Mouse (Mus musculus) MEL (cell line): ENCODE results near the gene Zfp324. TPM values are rescaled to one million over a fixed set of nuclear protein-coding genes. Genes with fewer than 3 reads are reported as not detected.

Source experiments
- DNase-seq: peaks from one replicate; pipeline ENCODE4 v3.0.0; 2011; ENCODE audit warnings: low read depth, low spot score
- H3K27ac ChIP-seq: 2 replicates; pipeline ENCODE4 v1.5.1; 2012; ENCODE audit warnings: low read depth, mild to moderate bottlenecking, control low read depth, low read length, moderate library complexity; ENCODE audit not compliant: control insufficient read depth
- H3K27me3 ChIP-seq, 2 experiments: fragments of 150-350 bp in 1 of 2; sonication (generic) in 1 of 2; 2 replicates each; pipeline ENCODE4 v1.6.1; 2012; ENCODE audit warnings: low read length in 2 of 2, mild to moderate bottlenecking in 2 of 2, improper control_type of control experiment in 1 of 2, moderate library complexity in 1 of 2; ENCODE audit not compliant: insufficient read depth in 2 of 2, control insufficient read depth in 1 of 2
- H3K36me3 ChIP-seq, 2 experiments: 2 replicates each; pipeline ENCODE4 v1.6.1; 2012 to 2014; ENCODE audit warnings: low read length in 2 of 2, improper control_type of control experiment in 1 of 2, inconsistent platforms in 1 of 2, mild to moderate bottlenecking in 1 of 2; ENCODE audit not compliant: insufficient read depth in 2 of 2, control insufficient read depth in 1 of 2
- H3K4me1 ChIP-seq, 2 experiments: fragments of 150-350 bp in 1 of 2; sonication (generic) in 1 of 2; 2 replicates each; pipeline ENCODE4 v1.6.1; 2012; ENCODE audit warnings: low read length in 2 of 2, improper control_type of control experiment in 1 of 2, mild to moderate bottlenecking in 1 of 2; ENCODE audit not compliant: insufficient read depth in 2 of 2, control insufficient read depth in 1 of 2
- H3K4me3 ChIP-seq, 2 experiments: fragments of 150-350 bp in 1 of 2; sonication (generic) in 1 of 2; 2 replicates each; pipeline ENCODE4 v1.5.1; 2012; ENCODE audit warnings: low read depth in 2 of 2, low read length in 2 of 2, mild to moderate bottlenecking in 2 of 2, moderate library complexity in 2 of 2, control low read depth in 1 of 2, improper control_type of control experiment in 1 of 2; ENCODE audit not compliant: control insufficient read depth in 1 of 2, insufficient read depth in 1 of 2
- H3K79me2 ChIP-seq: 2 replicates; pipeline ENCODE4 v1.6.1; 2012; ENCODE audit warnings: mild to moderate bottlenecking, low read length, moderate library complexity; ENCODE audit not compliant: control insufficient read depth, poor library complexity, insufficient read depth
- H3K9ac ChIP-seq: 2 replicates; pipeline ENCODE4 v1.6.1; 2012; ENCODE audit warnings: low read depth, mild to moderate bottlenecking, control low read depth, low read length, moderate library complexity; ENCODE audit not compliant: control insufficient read depth, poor library complexity, severe bottlenecking
- H3K9me3 ChIP-seq: fragments of 150-350 bp; sonication (generic); replicated peaks from 2 replicates; pipeline ENCODE4 v1.6.1; 2012; ENCODE audit warnings: mild to moderate bottlenecking, low read length, improper control_type of control experiment, moderate library complexity; ENCODE audit not compliant: insufficient read depth
- CHD1 ChIP-seq: IDR thresholded peaks from 2 replicates; pipeline ENCODE4 v1.6.1; 2012; ENCODE audit warnings: low read depth, mild to moderate bottlenecking, inconsistent platforms, low read length, improper control_type of control experiment
- E2F4 ChIP-seq: IDR thresholded peaks from 2 replicates; pipeline ENCODE4 v1.6.1; 2011; ENCODE audit warnings: low read depth, low read length, improper control_type of control experiment, borderline replicate concordance
- ELF1 ChIP-seq: IDR thresholded peaks from 2 replicates; pipeline ENCODE4 v1.6.1; 2014; ENCODE audit warnings: low read depth, mild to moderate bottlenecking, inconsistent platforms, low read length, improper control_type of control experiment, moderate library complexity
- HCFC1 ChIP-seq: IDR thresholded peaks from 2 replicates; pipeline ENCODE4 v1.6.1; 2012; ENCODE audit warnings: low read depth, mild to moderate bottlenecking, inconsistent platforms, low read length, improper control_type of control experiment, moderate library complexity
- MAZ ChIP-seq: IDR thresholded peaks from 2 replicates; pipeline ENCODE4 v1.6.1; 2012; ENCODE audit warnings: low read depth, mild to moderate bottlenecking, inconsistent platforms, low read length, improper control_type of control experiment
- MEF2A ChIP-seq: IDR thresholded peaks from 2 replicates; pipeline ENCODE4 v1.6.1; 2014; ENCODE audit warnings: low read depth, mild to moderate bottlenecking, inconsistent platforms, low read length, improper control_type of control experiment; ENCODE audit not compliant: poor library complexity, insufficient replicate concordance, severe bottlenecking; ENCODE audit errors: extremely low read depth
- MXI1 ChIP-seq: IDR thresholded peaks from 2 replicates; pipeline ENCODE4 v1.6.1; 2011; ENCODE audit warnings: mild to moderate bottlenecking, low read depth, low read length, improper control_type of control experiment
- MYB ChIP-seq: IDR thresholded peaks from 2 replicates; pipeline ENCODE4 v1.6.1; 2011; ENCODE audit warnings: mild to moderate bottlenecking, low read depth, low read length, improper control_type of control experiment
- NELFE ChIP-seq: IDR thresholded peaks from 2 replicates; pipeline ENCODE4 v1.6.1; 2011; ENCODE audit warnings: low read depth, low read length, improper control_type of control experiment
- NRF1 ChIP-seq: IDR thresholded peaks from 2 replicates; pipeline ENCODE4 v1.6.1; 2014; ENCODE audit warnings: low read depth, mild to moderate bottlenecking, inconsistent platforms, low read length, improper control_type of control experiment, moderate library complexity; ENCODE audit not compliant: poor library complexity, insufficient read depth, severe bottlenecking
- POLR2AphosphoS5 ChIP-seq: IDR thresholded peaks from 2 replicates; pipeline ENCODE4 v1.6.1; 2012; ENCODE audit warnings: low read depth, borderline replicate concordance, mild to moderate bottlenecking, inconsistent platforms, low read length, moderate library complexity, mixed read lengths
- RCOR1 ChIP-seq: IDR thresholded peaks from 2 replicates; pipeline ENCODE4 v1.6.1; 2012; ENCODE audit warnings: low read depth, mild to moderate bottlenecking, inconsistent platforms, low read length, improper control_type of control experiment
- SIN3A ChIP-seq: IDR thresholded peaks from 2 replicates; pipeline ENCODE4 v1.6.1; 2012; ENCODE audit warnings: low read length, improper control_type of control experiment, inconsistent platforms
- TAL1 ChIP-seq: IDR thresholded peaks from 2 replicates; pipeline ENCODE4 v1.6.1; 2012; ENCODE audit warnings: mild to moderate bottlenecking, inconsistent platforms, low read length, moderate library complexity, mixed read lengths
- TBP ChIP-seq: IDR thresholded peaks from 2 replicates; pipeline ENCODE4 v1.8.0; 2011; ENCODE audit warnings: low read depth, low read length, improper control_type of control experiment
- TCF12 ChIP-seq: IDR thresholded peaks from 2 replicates; pipeline ENCODE4 v1.6.1; 2014; ENCODE audit warnings: low read depth, mild to moderate bottlenecking, inconsistent platforms, low read length, improper control_type of control experiment, moderate library complexity
- UBTF ChIP-seq: IDR thresholded peaks from 2 replicates; pipeline ENCODE4 v1.6.1; 2012; ENCODE audit warnings: low read depth, mild to moderate bottlenecking, inconsistent platforms, low read length, improper control_type of control experiment, moderate library complexity, borderline replicate concordance; ENCODE audit not compliant: insufficient read depth
- USF1 ChIP-seq: IDR thresholded peaks from 2 replicates; pipeline ENCODE4 v1.6.1; 2014; ENCODE audit warnings: low read depth, mild to moderate bottlenecking, inconsistent platforms, low read length, improper control_type of control experiment, moderate library complexity
- ZC3H11A ChIP-seq: IDR thresholded peaks from 2 replicates; pipeline ENCODE4 v1.6.1; 2012; ENCODE audit warnings: low read depth, mild to moderate bottlenecking, inconsistent platforms, low read length, improper control_type of control experiment
- ZKSCAN1 ChIP-seq: IDR thresholded peaks from 2 replicates; pipeline ENCODE4 v1.6.1; 2012; ENCODE audit warnings: low read depth, mild to moderate bottlenecking, inconsistent platforms, low read length, improper control_type of control experiment, moderate library complexity
- ZMIZ1 ChIP-seq: IDR thresholded peaks from 2 replicates; pipeline ENCODE4 v1.6.1; 2012; ENCODE audit warnings: low read depth, mild to moderate bottlenecking, inconsistent platforms, low read length, improper control_type of control experiment, moderate library complexity
- polyA plus RNA-seq, 2 experiments: library from polyadenylated mRNA; stranded (reverse) in 1 of 2; unstranded in 1 of 2; fragments of >175 nt in 1 of 2; fragments of >200 nt in 1 of 2; gene quantifications; 2 replicates each; pipeline versions ENCODE4 v1.2.1 to v1.2.4; 2012; ENCODE audit warnings: low replicate concordance in 2 of 2, low read depth in 1 of 2; ENCODE audit not compliant: insufficient read length in 2 of 2, insufficient read depth in 1 of 2, missing spikeins in 1 of 2
- total RNA-seq: library from RNA; depleted of rRNA; stranded (reverse); fragments of 300-350 nt; gene quantifications from 2 replicates; pipeline ENCODE4 v1.2.3, GENCODE M21; 2012

Zfp324 gene
- total and polyA plus RNA-seq, 3 experiments = 5.2 to 9.9 TPM; not detected in 1

- Histone ChIP-seq H3K36me3 (no peaks in the 10 kb centered on the region), H3K27ac (no peak overlapping the region), H3K9ac (no peak overlapping the region), H3K27me3 (no peaks in the 10 kb centered on the region), H3K9me3 (no peaks in the 10 kb centered on the region), H3K79me2 (no peaks in the 10 kb centered on the region), H3K4me3 (no peak overlapping the region), H3K4me1 (no peaks in the 10 kb centered on the region)
- DNase-seq = no peak
- TF ChIP-seq USF1 (no peak), HCFC1 (no peak), MXI1 (no peak), ZMIZ1 (no peak), E2F4 (no peak), TCF12 (no peak), SIN3A (no peak), CHD1 (no peak), ELF1 (no peak)
Measured at GRCm38 (mm10) chr7:12997230-12997629, 31.6 kb downstream of the Zfp324 start.

GRCm38 (mm10) chr7:12998053-12998452 lies 32.4 kb downstream of the Zfp324 start, which contains the start of gene Slc27a5:
Gene Slc27a5, minus strand, starts transcription at chr7:12998192.
- no peak within 1 kb of the TSS for H3K4me3 ChIP-seq
- no peaks in the 10 kb centered on the region for H3K27me3 ChIP-seq
- no peaks in the 10 kb centered on the region for H3K79me2 ChIP-seq
- no peaks in the 10 kb centered on the region for H3K36me3 ChIP-seq
- TF ChIP-seq ZKSCAN1 = no peak
- no peak for TF ChIP-seq MYB
- TF ChIP-seq SIN3A = no peak
- no peak for TF ChIP-seq NELFE
- no peak for TF ChIP-seq ZC3H11A
- TF ChIP-seq TBP = no peak
- TF ChIP-seq, all 39 proteins: peak for 0
- Histone ChIP-seq H3K4me1 (no peaks in the 10 kb centered on the region), H3K27ac (no peak within 1 kb of the TSS), H3K9me3 (no peaks in the 10 kb centered on the region), H3K9ac (no peak within 1 kb of the TSS)
- no peak for DNase-seq

DNA sequence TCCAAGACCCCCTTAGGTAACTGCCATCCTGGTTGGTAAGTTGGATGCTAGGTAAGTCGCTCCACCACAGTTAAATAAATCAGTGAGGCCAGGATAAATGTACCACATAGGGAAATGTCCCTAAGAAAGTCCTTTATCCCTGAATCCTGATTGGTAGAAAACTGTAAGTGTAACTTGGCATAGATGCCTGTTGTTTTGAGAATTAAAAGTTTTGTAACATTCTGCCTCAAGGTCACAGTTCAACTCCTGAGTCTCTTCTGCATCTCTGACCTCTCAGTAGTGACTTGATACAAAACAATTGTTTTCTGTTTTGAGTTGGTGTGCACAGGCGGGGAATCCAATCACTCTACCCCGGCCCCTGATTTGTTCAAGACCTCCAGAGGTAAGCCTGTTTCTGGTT lies 33.2 kb downstream of the Zfp324 start, which contains the start of gene Trim28:
Gene Trim28, plus strand, starts transcription at position 264 of the 400 bp plus-strand sequence.
- Histone ChIP-seq H3K79me2 (no peaks in the 10 kb centered on the region), H3K4me1 (no peaks in the 10 kb centered on the region), H3K9ac (no peak within 1 kb of the TSS), H3K4me3 (no peak within 1 kb of the TSS), H3K9me3 (no peaks in the 10 kb centered on the region), H3K27me3 (no peaks in the 10 kb centered on the region), H3K36me3 (no peaks in the 10 kb centered on the region), H3K27ac (no peak within 1 kb of the TSS)
- DNase-seq = no peak
- TF ChIP-seq POLR2AphosphoS5 (no peak), TAL1 (no peak), UBTF (no peak), ZC3H11A (no peak), RCOR1 (no peak), NRF1 (no peak), MAZ (no peak), TCF12 (no peak), MEF2A (no peak)
